Mouse (Mus musculus) liver, embryonic 14.5 days (tissue): Measurements from ENCODE around the gene Txndc17. TPM values are rescaled to one million over a fixed set of nuclear protein-coding genes. Genes with fewer than 3 reads are reported as not detected.
A peak's percentile ranks its signal among the peaks of the same experiment; 100 is the strongest.

ENCODE experiments used
- ATAC-seq: fragments of 200-750 bp; cut with Nextera tagmentation; 2 replicates; pipeline ENCODE4 v1.8.0; 2017; ENCODE audit warnings: moderate number of reproducible peaks, mild to moderate bottlenecking, moderate library complexity; ENCODE audit not compliant: insufficient read depth
- DNase-seq, 3 experiments: peaks; one replicate each; pipeline ENCODE4 v3.0.0-alpha.2; 2012 to 2013; ENCODE audit warnings: low read depth in 3 of 3, low spot score in 3 of 3
- H3K27ac ChIP-seq: fragments of 300-500 bp; sonication (generic); 2 replicates; pipeline ENCODE4 v1.5.1; 2014; ENCODE audit warnings: moderate library complexity, mild to moderate bottlenecking, control low read depth, inconsistent platforms
- H3K27me3 ChIP-seq: fragments of 300-500 bp; sonication (generic); 2 replicates; pipeline ENCODE4 v1.6.1; 2014; ENCODE audit warnings: mild to moderate bottlenecking, low read length, moderate library complexity; ENCODE audit not compliant: control insufficient read depth, insufficient read depth
- H3K36me3 ChIP-seq: fragments of 300-500 bp; sonication (generic); replicated peaks from 2 replicates; pipeline ENCODE4 v1.6.1; 2014; ENCODE audit warnings: low read depth; ENCODE audit not compliant: control insufficient read depth, insufficient read depth
- H3K4me1 ChIP-seq, 2 experiments: fragments of 200-500 bp in 1 of 2; fragments of 300-500 bp in 1 of 2; sonication (generic) in 1 of 2; replicated peaks; 2 replicates each; pipeline ENCODE4 v1.6.1; 2012 to 2014; ENCODE audit warnings: antibody characterized with exemption in 1 of 2, inconsistent platforms in 1 of 2, low read length in 1 of 2; ENCODE audit not compliant: control insufficient read depth in 2 of 2, insufficient read depth in 2 of 2
- H3K4me2 ChIP-seq: fragments of 300-500 bp; sonication (generic); 2 replicates; pipeline ENCODE4 v1.6.1; 2014; ENCODE audit warnings: low read depth, mild to moderate bottlenecking, control low read depth, moderate library complexity
- H3K4me3 ChIP-seq, 2 experiments: fragments of 200-500 bp in 1 of 2; fragments of 300-500 bp in 1 of 2; sonication (generic) in 1 of 2; 2 replicates each; pipeline ENCODE4 v1.5.1; 2012 to 2014; ENCODE audit warnings: low read depth in 2 of 2, low read length in 2 of 2, mild to moderate bottlenecking in 2 of 2, control low read depth in 1 of 2, inconsistent platforms in 1 of 2, moderate library complexity in 1 of 2; ENCODE audit not compliant: insufficient read depth in 1 of 2
- H3K9ac ChIP-seq: fragments of 300-500 bp; sonication (generic); replicated peaks from 2 replicates; pipeline ENCODE4 v1.6.1; 2014; ENCODE audit warnings: mild to moderate bottlenecking, control low read depth, moderate library complexity
- H3K9me3 ChIP-seq: fragments of 300-500 bp; sonication (generic); 2 replicates; pipeline ENCODE4 v1.6.1; 2016; ENCODE audit warnings: low read length, mixed read lengths; ENCODE audit not compliant: control insufficient read depth
- CTCF ChIP-seq: IDR thresholded peaks from 2 replicates; pipeline ENCODE4 v1.5.1; 2016; ENCODE audit warnings: antibody characterized with exemption, low read depth, control low read depth
- EP300 ChIP-seq: IDR thresholded peaks from 2 replicates; pipeline ENCODE4 v1.6.1; 2016; ENCODE audit warnings: antibody characterized with exemption, low read depth
- WGBS: fragments of 180-500 bp; shearing (Covaris S2); extraction: QIAGEN DNeasy Blood & Tissue Kit; methylation state at CpG from one replicate; pipeline ENCODE4 v1.1.7; 2014; ENCODE audit not compliant: insufficient replicate concordance; 5-methylcytosine and 5-hydroxymethylcytosine counted together
- polyA plus RNA-seq, 2 experiments: library from polyadenylated mRNA; depleted of rRNA in 1 of 2; stranded (reverse) in 1 of 2; unstranded in 1 of 2; fragments of >200 nt; fragmentation: Nextera tagmentation in 1 of 2; extraction: Ambion mirVana in 1 of 2; gene quantifications; 2 replicates each; pipeline versions ENCODE4 v1.2.1 to v1.2.3; 2012 to 2014

Gene Txndc17
- polyA plus RNA-seq, 2 experiments, result 43.5 to 68.0 TPM

GRCm38 (mm10) chr11:72206341-72207203 is 775 bp upstream of the Txndc17 start, which contains the start of gene Gm43951:
Gene Gm43951, minus strand, starts transcription at chr11:72206840.
- H3K36me3 ChIP-seq, result peaks cover 3% of the 10 kb centered on the region
- H3K27me3 ChIP-seq, result no peaks in the 10 kb centered on the region
- H3K9me3 ChIP-seq, result no peaks in the 10 kb centered on the region
- DNase-seq, result no peak
- peaks cover 5 to 10% of the 10 kb centered on the region in 2 experiments; a peak in 3 of 4 replicates for H3K4me1 ChIP-seq
- peak; percentile 25 for ATAC-seq
- peak within 1 kb of the TSS; percentile 23; the same call in 1 of the 2 replicates for H3K27ac ChIP-seq
- TF ChIP-seq CTCF, result 0 out of 2 replicates have a peak, but pooled peaks have one; percentile 23
- TF ChIP-seq EP300, result no peak
- H3K4me3 ChIP-seq, result peak within 1 kb of the TSS; percentile 92 to 95
- H3K4me2 ChIP-seq, result peak within 1 kb of the TSS; percentile 96
- H3K9ac ChIP-seq, result peak within 1 kb of the TSS; percentile 60
- WGBS, result 1% methylated on average over 43 of the region's 43 CpGs

- DNase-seq (no peak), ATAC-seq (no peak)
- 8% methylated on average over 17 of the region's 17 CpGs for WGBS
- no peaks in the 10 kb centered on the region for H3K9me3 ChIP-seq
- H3K27ac ChIP-seq, result peak overlapping the region; percentile 23; the same call in 1 of the 2 replicates
- TF ChIP-seq CTCF (no peak), EP300 (no peak)
- H3K27me3 ChIP-seq, result no peaks in the 10 kb centered on the region
- H3K4me2 ChIP-seq, result peak overlapping the region; percentile 96
- H3K4me1 ChIP-seq, result peaks cover 5 to 10% of the 10 kb centered on the region in 2 experiments; a peak in 3 of 4 replicates
- peak overlapping the region; percentile 92 to 95 for H3K4me3 ChIP-seq
- peaks cover 3% of the 10 kb centered on the region for H3K36me3 ChIP-seq
- H3K9ac ChIP-seq, result peak overlapping the region; percentile 60
These were observed 559 bp downstream of the Txndc17 start for GRCm38 (mm10) chr11:72207834-72208377.

DNA sequence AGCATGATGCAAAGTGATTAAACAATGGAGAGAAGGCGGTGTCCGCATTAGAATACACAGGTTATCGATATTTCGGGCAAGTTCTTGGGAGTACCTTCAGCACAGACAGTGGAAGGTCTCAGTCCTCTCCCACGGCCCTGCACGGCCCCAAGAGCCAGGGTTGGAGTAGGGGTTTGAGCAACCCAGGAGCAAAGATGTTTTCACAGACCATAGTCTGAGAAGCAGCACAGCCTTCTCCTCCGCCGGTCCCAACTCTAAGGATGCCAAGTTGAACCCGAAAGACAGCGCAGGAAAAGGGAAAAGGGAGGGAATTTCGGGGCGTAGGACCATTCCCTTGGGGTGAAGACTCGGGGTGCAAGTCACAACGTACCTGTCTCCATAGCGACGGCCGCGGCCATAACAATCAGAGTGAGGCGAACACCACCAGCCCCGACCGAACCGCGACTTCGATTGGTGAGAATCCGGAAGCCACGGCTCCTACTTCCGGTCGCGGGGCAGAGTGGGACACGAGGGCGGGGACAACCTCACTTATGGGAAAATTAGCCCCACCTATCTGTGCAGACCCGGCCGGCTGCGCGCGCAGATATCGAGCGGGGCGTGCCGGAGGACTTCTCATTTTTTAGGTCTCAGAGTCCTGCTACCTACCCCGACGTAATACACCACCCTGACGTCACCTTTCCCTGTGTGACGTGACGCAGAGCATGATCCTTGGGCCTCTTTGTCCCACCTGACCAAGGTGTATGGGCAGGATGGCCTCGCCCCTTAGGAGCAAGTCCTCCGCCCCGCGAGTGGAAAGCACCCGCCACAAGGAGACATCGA is 7.5 kb downstream of the Txndc17 start:
- no peaks in the 10 kb centered on the region for H3K9me3 ChIP-seq
- peak overlapping the region; percentile 65 for H3K9ac ChIP-seq
- WGBS, result under 1% methylated on average over 51 of the region's 51 CpGs

DNA sequence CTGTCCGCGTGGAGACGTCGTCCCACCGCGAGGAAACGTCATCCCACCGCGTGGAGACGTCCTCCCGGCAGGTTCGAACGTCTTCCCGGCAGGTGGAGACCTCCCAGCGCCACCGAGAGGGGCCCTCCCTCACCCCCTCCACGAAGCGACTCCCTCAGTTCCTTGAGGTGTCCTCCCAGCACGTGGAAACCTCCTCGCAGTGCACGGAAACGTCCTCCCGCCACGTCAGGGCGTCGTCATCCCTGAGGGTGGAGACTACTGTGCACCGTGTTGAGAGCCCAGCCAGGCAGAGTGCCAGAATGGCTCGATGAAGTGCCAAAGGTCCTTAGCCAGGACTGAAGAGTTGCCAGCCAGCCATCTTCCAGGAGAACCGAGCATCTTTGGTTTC is 8.1 kb downstream of the Txndc17 start, which contains the start of gene Med31:
Gene Med31 (minus strand): TSS at position 183 of the 388 bp plus-strand sequence.
- peaks cover 3% of the 10 kb centered on the region for H3K36me3 ChIP-seq
- 3% methylated on average over 29 of the region's 29 CpGs for WGBS
- ATAC-seq, result peak; percentile 67
- peak within 1 kb of the TSS; percentile 70 to 96 for H3K4me3 ChIP-seq
- H3K4me1 ChIP-seq, result peaks cover 4 to 5% of the 10 kb centered on the region in 2 experiments; a peak in 2 of 4 replicates
- no peaks in the 10 kb centered on the region for H3K27me3 ChIP-seq
- peak within 1 kb of the TSS; percentile 90 for H3K4me2 ChIP-seq
- DNase-seq, result peak; percentile 48 to 61 (median 51)
- TF ChIP-seq EP300, result no peak
- no peak; the same call in 1 of the 2 replicates for TF ChIP-seq CTCF
- peak within 1 kb of the TSS; percentile 15 for H3K27ac ChIP-seq
- H3K9ac ChIP-seq, result peak within 1 kb of the TSS; percentile 65
- H3K9me3 ChIP-seq, result no peaks in the 10 kb centered on the region

More for the DNA sequence above, 7.5 kb downstream of the Txndc17 start:
- TF ChIP-seq CTCF (no peak; the same call in 1 of the 2 replicates), EP300 (no peak)
- Histone ChIP-seq H3K4me3 (peak overlapping the region; percentile 70 to 96), H3K36me3 (peaks cover 3% of the 10 kb centered on the region), H3K4me1 (peaks cover 4 to 5% of the 10 kb centered on the region in 2 experiments; a peak in 2 of 4 replicates), H3K27ac (peak overlapping the region; percentile 15), H3K4me2 (peak overlapping the region; percentile 90), H3K27me3 (no peaks in the 10 kb centered on the region)
- DNase-seq (peak; percentile 89 to 93 (median 89)), ATAC-seq (peak; percentile 97)
